Mouse (Mus musculus): ENCODE measurements around the gene Col12a1. TPM values are rescaled to one million over a fixed set of nuclear protein-coding genes. Genes with fewer than 3 reads are reported as not detected.

Gene Col12a1
- polyA plus RNA-seq, 1 experiment from 2014 or later: 31.0 TPM

DNA sequence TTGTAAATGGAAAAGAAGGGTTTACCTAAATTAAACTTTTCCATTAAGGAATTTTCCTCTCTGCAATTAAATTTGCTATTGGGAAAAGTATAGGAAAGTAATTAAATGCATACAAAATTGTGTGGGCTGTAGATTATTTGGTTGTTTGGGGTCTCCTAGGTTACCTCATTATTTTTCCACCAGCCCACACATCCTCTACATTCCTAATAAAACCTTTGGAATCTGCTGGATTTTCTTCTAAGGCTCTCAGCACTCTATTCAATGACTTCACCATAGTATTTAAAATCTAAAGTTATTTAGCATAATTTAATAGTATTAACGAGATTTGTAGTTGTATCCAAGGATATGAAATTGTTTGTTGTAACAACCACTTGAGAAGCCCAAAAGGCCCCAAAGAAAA lies 120.1 kb downstream of the Col12a1 start:
- H3K36me3 ChIP-seq (ENCODE audit: control insufficient read depth, insufficient read depth, low read length): no peaks in the 10 kb centered on the region; the same call in 1 of the 2 replicates
- no peaks in the 10 kb centered on the region for H3K27me3 ChIP-seq (ENCODE audit: control insufficient read depth, insufficient read depth, low read length)
- H3K9me3 ChIP-seq (ENCODE audit: control insufficient read depth, low read length): no peaks in the 10 kb centered on the region
- DNase-seq (ENCODE audit: low spot score) (no peak), ATAC-seq (ENCODE audit: low FRiP score, low TSS enrichment) (no peak)
- H3K9ac ChIP-seq (ENCODE audit: low read length): no peak overlapping the region
- H3K4me3 ChIP-seq (ENCODE audit: low read depth, low read length): no peak overlapping the region
- H3K4me1 ChIP-seq (replicated peaks; ENCODE audit: control insufficient read depth, insufficient read depth): no peaks in the 10 kb centered on the region
- TF ChIP-seq EP300 (optimal IDR thresholded peaks at IDR 0.05): no peak
- H3K27ac ChIP-seq (replicated peaks): no peak overlapping the region
- 71% methylated on average over 1 of the region's 1 CpGs for WGBS
- no peak overlapping the region for H3K4me2 ChIP-seq (replicated peaks; ENCODE audit: low read depth)

GRCm38 (mm10) chr9:79586415-79587195 lies 132.0 kb downstream of the Col12a1 start:
- 70% methylated on average over 4 of the region's 4 CpGs for WGBS
- no peaks in the 10 kb centered on the region for H3K9me3 ChIP-seq (ENCODE audit: control insufficient read depth, low read length)

DNA sequence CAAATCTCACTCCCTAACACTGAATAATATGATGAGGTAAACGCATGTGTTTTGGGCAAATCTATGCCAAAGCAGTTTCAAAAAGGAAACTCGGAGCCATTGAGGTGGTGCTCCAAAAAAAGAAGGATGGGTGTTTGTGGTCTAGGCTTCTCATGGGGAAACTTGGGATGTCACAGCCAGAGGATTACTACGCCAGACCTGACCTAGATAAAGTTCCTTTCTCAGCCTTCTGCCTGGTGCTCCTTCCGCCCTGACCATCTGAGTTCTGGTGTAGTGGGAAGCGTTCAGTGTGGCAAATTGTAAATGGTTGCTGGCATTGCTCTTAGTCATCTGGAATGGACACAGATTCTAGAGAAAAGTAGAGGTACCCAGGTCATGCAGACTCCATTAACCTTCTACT lies 151.8 kb downstream of the Col12a1 start:
- no peaks in the 10 kb centered on the region for H3K4me1 ChIP-seq (replicated peaks; ENCODE audit: control insufficient read depth, insufficient read depth)
- H3K9ac ChIP-seq (ENCODE audit: low read length): no peak overlapping the region
- no peak for DNase-seq (ENCODE audit: low spot score)
- no peak overlapping the region for H3K4me3 ChIP-seq (ENCODE audit: low read depth, low read length)
- no peak overlapping the region for H3K4me2 ChIP-seq (replicated peaks; ENCODE audit: low read depth)
- H3K36me3 ChIP-seq (ENCODE audit: control insufficient read depth, insufficient read depth, low read length): no peaks in the 10 kb centered on the region
- H3K27ac ChIP-seq (replicated peaks): no peak overlapping the region
- no peaks in the 10 kb centered on the region for H3K9me3 ChIP-seq (ENCODE audit: control insufficient read depth, low read length)
- 91% methylated on average over 5 of the region's 5 CpGs for WGBS
- no peak for ATAC-seq (ENCODE audit: low FRiP score, low TSS enrichment)
- no peaks in the 10 kb centered on the region for H3K27me3 ChIP-seq (ENCODE audit: control insufficient read depth, insufficient read depth, low read length)
- no peak for TF ChIP-seq EP300 (optimal IDR thresholded peaks at IDR 0.05)
- no peak for TF ChIP-seq CTCF (IDR thresholded peaks at IDR 0.05; ENCODE audit: low read depth)

More at GRCm38 (mm10) chr9:79586415-79587195, 132.0 kb downstream of the Col12a1 start:
- TF ChIP-seq CTCF (IDR thresholded peaks at IDR 0.05; ENCODE audit: low read depth) (no peak), EP300 (optimal IDR thresholded peaks at IDR 0.05) (no peak)
- no peak overlapping the region for H3K27ac ChIP-seq (replicated peaks)
- no peak for DNase-seq (ENCODE audit: low spot score)
- no peak overlapping the region for H3K4me2 ChIP-seq (replicated peaks; ENCODE audit: low read depth)
- no peak overlapping the region for H3K4me3 ChIP-seq (ENCODE audit: low read depth, low read length)
- no peaks in the 10 kb centered on the region for H3K4me1 ChIP-seq (replicated peaks; ENCODE audit: control insufficient read depth, insufficient read depth)
- H3K36me3 ChIP-seq (ENCODE audit: control insufficient read depth, insufficient read depth, low read length): no peaks in the 10 kb centered on the region
- ATAC-seq (ENCODE audit: low FRiP score, low TSS enrichment): no peak
- H3K27me3 ChIP-seq (ENCODE audit: control insufficient read depth, insufficient read depth, low read length): no peaks in the 10 kb centered on the region
- H3K9ac ChIP-seq (ENCODE audit: low read length): no peak overlapping the region

- Histone ChIP-seq H3K9me3 (ENCODE audit: control insufficient read depth, low read length) (no peaks in the 10 kb centered on the region), H3K4me3 (ENCODE audit: low read depth, low read length) (no peak overlapping the region), H3K36me3 (ENCODE audit: control insufficient read depth, insufficient read depth, low read length) (no peaks in the 10 kb centered on the region), H3K9ac (ENCODE audit: low read length) (no peak overlapping the region), H3K27me3 (ENCODE audit: control insufficient read depth, insufficient read depth, low read length) (no peaks in the 10 kb centered on the region), H3K4me1 (replicated peaks; ENCODE audit: control insufficient read depth, insufficient read depth) (no peaks in the 10 kb centered on the region), H3K27ac (replicated peaks) (no peak overlapping the region), H3K4me2 (replicated peaks; ENCODE audit: low read depth) (no peak overlapping the region)
- ATAC-seq (ENCODE audit: low FRiP score, low TSS enrichment) (no peak), DNase-seq (ENCODE audit: low spot score) (no peak)
- TF ChIP-seq EP300 (optimal IDR thresholded peaks at IDR 0.05): no peak
- TF ChIP-seq CTCF (IDR thresholded peaks at IDR 0.05; ENCODE audit: low read depth): no peak
- 64% methylated on average over 2 of the region's 2 CpGs for WGBS
Observed at GRCm38 (mm10) chr9:79553297-79553696, 165.3 kb downstream of the Col12a1 start.

Other genes with a start within 250 kb of the Col12a1 start
- 927 and 965 TPM in 2 replicates for gene Cox7a2, start 41.0 kb upstream of the Col12a1 start, polyA plus RNA-seq (2015; fragmentation: Nextera tagmentation; extraction: Ambion mirVana)
- 56.4 and 57.3 TPM in 2 replicates for gene Tmem30a, start 74.7 kb upstream of the Col12a1 start, polyA plus RNA-seq (2015; fragmentation: Nextera tagmentation; extraction: Ambion mirVana)